Mouse (Mus musculus) hindbrain, embryonic 12.5 days (tissue): ENCODE data around the gene Actbl2. TPM values are rescaled to one million over a fixed set of nuclear protein-coding genes. Genes with fewer than 3 reads are reported as not detected.

ENCODE experiments used
- ATAC-seq: fragments of 200-750 bp; cut with Nextera tagmentation; 2 replicates; pipeline ENCODE4 v1.8.0; 2017; ENCODE audit warnings: moderate TSS enrichment; ENCODE audit not compliant: low FRiP score
- H3K27ac ChIP-seq: fragments of 300-500 bp; sonication (generic); 2 replicates; pipeline ENCODE4 v1.5.1; 2016; ENCODE audit warnings: mild to moderate bottlenecking
- H3K27me3 ChIP-seq: fragments of 300-500 bp; sonication (generic); 2 replicates; pipeline ENCODE4 v1.6.1; 2016; ENCODE audit warnings: mild to moderate bottlenecking
- H3K36me3 ChIP-seq: fragments of 300-500 bp; sonication (generic); 2 replicates; pipeline ENCODE4 v1.6.1; 2016; ENCODE audit warnings: mild to moderate bottlenecking
- H3K4me1 ChIP-seq: fragments of 300-500 bp; sonication (generic); 2 replicates; pipeline ENCODE4 v1.6.1; 2016
- H3K4me2 ChIP-seq: fragments of 300-500 bp; sonication (generic); replicated peaks from 2 replicates; pipeline ENCODE4 v1.6.1; 2016; ENCODE audit warnings: mild to moderate bottlenecking
- H3K4me3 ChIP-seq: fragments of 300-500 bp; sonication (generic); 2 replicates; pipeline ENCODE4 v1.5.1; 2016; ENCODE audit warnings: mild to moderate bottlenecking
- H3K9ac ChIP-seq: fragments of 300-500 bp; sonication (generic); 2 replicates; pipeline ENCODE4 v1.6.1; 2016; ENCODE audit warnings: mild to moderate bottlenecking, moderate library complexity
- H3K9me3 ChIP-seq: fragments of 300-500 bp; sonication (generic); replicated peaks from 2 replicates; pipeline ENCODE4 v1.6.1; 2016; ENCODE audit warnings: mild to moderate bottlenecking
- WGBS: fragments of 180-500 bp; shearing (Covaris S2); methylation state at CpG from one replicate; pipeline ENCODE4 v1.1.7; 2016; 5-methylcytosine and 5-hydroxymethylcytosine counted together
- polyA plus RNA-seq: library from polyadenylated mRNA; unstranded; fragments of >200 nt; fragmentation: Nextera tagmentation; extraction: Ambion mirVana; gene quantifications from 2 replicates; pipeline ENCODE4 v1.2.1, GENCODE M21; 2016

Actbl2 gene
- polyA plus RNA-seq, 1 experiment from 2014 or later, result not detected

- WGBS, result 89% methylated on average over 10 of the region's 10 CpGs
- no peaks in the 10 kb centered on the region for H3K9me3 ChIP-seq
- H3K36me3 ChIP-seq, result no peaks in the 10 kb centered on the region
- H3K27me3 ChIP-seq, result no peaks in the 10 kb centered on the region
- H3K4me2 ChIP-seq, result no peak overlapping the region
- no peak overlapping the region for H3K9ac ChIP-seq
- no peak overlapping the region for H3K4me3 ChIP-seq
- H3K27ac ChIP-seq, result no peak overlapping the region
- peaks cover 2% of the 10 kb centered on the region; the same call in 1 of the 2 replicates for H3K4me1 ChIP-seq
- no peak for ATAC-seq
Measured at GRCm38 (mm10) chr13:111286461-111287385, 31.9 kb downstream of the Actbl2 start.

- Histone ChIP-seq H3K4me3 (no peak overlapping the region), H3K9ac (no peak overlapping the region), H3K27me3 (no peaks in the 10 kb centered on the region), H3K36me3 (no peaks in the 10 kb centered on the region), H3K27ac (peak overlapping the region; percentile 75), H3K4me2 (no peak overlapping the region), H3K4me1 (peaks cover 7% of the 10 kb centered on the region; the same call in 1 of the 2 replicates), H3K9me3 (no peaks in the 10 kb centered on the region)
- ATAC-seq, result no peak
- WGBS, result 79% methylated on average over 17 of the region's 17 CpGs
Measured at GRCm38 (mm10) chr13:111291161-111291957, 36.5 kb downstream of the Actbl2 start.

GRCm38 (mm10) chr13:111291958-111292493, 37.2 kb downstream of the Actbl2 start:
- Histone ChIP-seq H3K4me1 (peaks cover 7% of the 10 kb centered on the region; the same call in 1 of the 2 replicates), H3K9ac (no peak overlapping the region), H3K36me3 (no peaks in the 10 kb centered on the region), H3K4me3 (no peak overlapping the region), H3K4me2 (no peak overlapping the region), H3K27me3 (no peaks in the 10 kb centered on the region), H3K9me3 (no peaks in the 10 kb centered on the region), H3K27ac (peak overlapping the region; percentile 75)
- ATAC-seq, result peak; percentile 58; the same call in 1 of the 2 replicates
- WGBS, result 49% methylated on average over 7 of the region's 7 CpGs

- no peak overlapping the region for H3K4me2 ChIP-seq
- H3K36me3 ChIP-seq, result no peaks in the 10 kb centered on the region
- no peak overlapping the region for H3K27ac ChIP-seq
- peaks cover 7% of the 10 kb centered on the region; the same call in 1 of the 2 replicates for H3K4me1 ChIP-seq
- H3K4me3 ChIP-seq, result no peak overlapping the region
- H3K27me3 ChIP-seq, result no peaks in the 10 kb centered on the region
- ATAC-seq, result no peak
- WGBS, result 93% methylated on average over 2 of the region's 2 CpGs
- H3K9me3 ChIP-seq, result no peaks in the 10 kb centered on the region
- H3K9ac ChIP-seq, result no peak overlapping the region
Measured at GRCm38 (mm10) chr13:111293478-111293877, 38.7 kb downstream of the Actbl2 start.

- Histone ChIP-seq H3K36me3 (no peaks in the 10 kb centered on the region), H3K27me3 (no peaks in the 10 kb centered on the region), H3K9me3 (no peaks in the 10 kb centered on the region), H3K4me2 (no peak overlapping the region), H3K9ac (no peak overlapping the region), H3K4me3 (no peak overlapping the region), H3K4me1 (peaks cover 7% of the 10 kb centered on the region; the same call in 1 of the 2 replicates), H3K27ac (no peak overlapping the region)
- ATAC-seq, result no peak
- 87% methylated on average over 4 of the region's 4 CpGs for WGBS
Measured at GRCm38 (mm10) chr13:111294965-111295494, 40.2 kb downstream of the Actbl2 start.

- 70% methylated on average over 5 of the region's 5 CpGs for WGBS
- Histone ChIP-seq H3K27me3 (no peaks in the 10 kb centered on the region), H3K4me1 (peaks cover 7% of the 10 kb centered on the region; the same call in 1 of the 2 replicates), H3K4me2 (no peak overlapping the region), H3K4me3 (no peak overlapping the region), H3K27ac (no peak overlapping the region), H3K9ac (no peak overlapping the region), H3K9me3 (no peaks in the 10 kb centered on the region), H3K36me3 (no peaks in the 10 kb centered on the region)
- no peak for ATAC-seq
Measured at GRCm38 (mm10) chr13:111296029-111296428, 41.2 kb downstream of the Actbl2 start.

GRCm38 (mm10) chr13:111297614-111298013, 42.8 kb downstream of the Actbl2 start:
- Histone ChIP-seq H3K4me2 (no peak overlapping the region), H3K9me3 (no peaks in the 10 kb centered on the region), H3K4me3 (no peak overlapping the region)

GRCm38 (mm10) chr13:111299145-111299713, 44.4 kb downstream of the Actbl2 start:
- Histone ChIP-seq H3K9me3 (no peaks in the 10 kb centered on the region), H3K4me1 (no peaks in the 10 kb centered on the region), H3K27me3 (no peaks in the 10 kb centered on the region), H3K36me3 (no peaks in the 10 kb centered on the region), H3K4me3 (no peak overlapping the region), H3K9ac (no peak overlapping the region), H3K4me2 (no peak overlapping the region), H3K27ac (no peak overlapping the region)
- ATAC-seq, result no peak
- WGBS, result 84% methylated on average over 8 of the region's 8 CpGs

More at GRCm38 (mm10) chr13:111297614-111298013, 42.8 kb downstream of the Actbl2 start:
- Histone ChIP-seq H3K36me3 (no peaks in the 10 kb centered on the region), H3K27me3 (no peaks in the 10 kb centered on the region), H3K4me1 (no peaks in the 10 kb centered on the region), H3K27ac (no peak overlapping the region), H3K9ac (no peak overlapping the region)
- WGBS, result 92% methylated on average over 6 of the region's 6 CpGs
- no peak for ATAC-seq

GRCm38 (mm10) chr13:111300846-111301245, 46.0 kb downstream of the Actbl2 start:
- H3K9me3 ChIP-seq, result no peaks in the 10 kb centered on the region
- no peaks in the 10 kb centered on the region for H3K4me1 ChIP-seq
- H3K9ac ChIP-seq, result no peak overlapping the region
- no peak overlapping the region for H3K27ac ChIP-seq
- H3K4me3 ChIP-seq, result no peak overlapping the region
- WGBS, result 96% methylated on average over 3 of the region's 3 CpGs
- H3K4me2 ChIP-seq, result no peak overlapping the region
- no peak for ATAC-seq
- H3K36me3 ChIP-seq, result no peaks in the 10 kb centered on the region
- H3K27me3 ChIP-seq, result no peaks in the 10 kb centered on the region

GRCm38 (mm10) chr13:111301431-111301830, 46.6 kb downstream of the Actbl2 start:
- no peak for ATAC-seq
- 81% methylated on average over 2 of the region's 2 CpGs for WGBS
- Histone ChIP-seq H3K9ac (no peak overlapping the region), H3K4me1 (no peaks in the 10 kb centered on the region), H3K4me2 (no peak overlapping the region), H3K4me3 (no peak overlapping the region), H3K36me3 (no peaks in the 10 kb centered on the region), H3K9me3 (no peaks in the 10 kb centered on the region), H3K27ac (no peak overlapping the region), H3K27me3 (no peaks in the 10 kb centered on the region)

GRCm38 (mm10) chr13:111304194-111304593, 49.4 kb downstream of the Actbl2 start:
- no peak overlapping the region for H3K9ac ChIP-seq
- H3K4me2 ChIP-seq, result no peak overlapping the region
- H3K4me3 ChIP-seq, result no peak overlapping the region
- WGBS, result 89% methylated on average over 2 of the region's 2 CpGs
- H3K4me1 ChIP-seq, result no peaks in the 10 kb centered on the region
- H3K9me3 ChIP-seq, result no peaks in the 10 kb centered on the region
- ATAC-seq, result no peak
- H3K27me3 ChIP-seq, result no peaks in the 10 kb centered on the region
- no peak overlapping the region for H3K27ac ChIP-seq
- H3K36me3 ChIP-seq, result no peaks in the 10 kb centered on the region
